Mouse (Mus musculus) limb, embryonic 12.5 days (tissue): ENCODE results near the gene Igfbp6. TPM values are rescaled to one million over a fixed set of nuclear protein-coding genes. Genes with fewer than 3 reads are reported as not detected.

Experiments used
- ATAC-seq: fragments of 200-750 bp; cut with Nextera tagmentation; 2 replicates; pipeline ENCODE4 v1.8.0; 2017; ENCODE audit warnings: low read depth, moderate TSS enrichment; ENCODE audit not compliant: insufficient number of reproducible peaks, insufficient read depth, low FRiP score, low TSS enrichment
- H3K27ac ChIP-seq: fragments of 300-500 bp; sonication (generic); 2 replicates; pipeline ENCODE4 v1.5.1; 2016; ENCODE audit warnings: mild to moderate bottlenecking, moderate library complexity
- H3K27me3 ChIP-seq: fragments of 300-500 bp; sonication (generic); 2 replicates; pipeline ENCODE4 v1.6.1; 2016; ENCODE audit warnings: mild to moderate bottlenecking, moderate library complexity
- H3K36me3 ChIP-seq: fragments of 300-500 bp; sonication (generic); 2 replicates; pipeline ENCODE4 v1.6.1; 2016; ENCODE audit warnings: mild to moderate bottlenecking, moderate library complexity
- H3K4me1 ChIP-seq: fragments of 300-500 bp; sonication (generic); replicated peaks from 2 replicates; pipeline ENCODE4 v1.6.1; 2016
- H3K4me2 ChIP-seq: fragments of 300-500 bp; sonication (generic); 2 replicates; pipeline ENCODE4 v1.6.1; 2016; ENCODE audit warnings: mild to moderate bottlenecking, moderate library complexity
- H3K4me3 ChIP-seq: fragments of 300-500 bp; sonication (generic); replicated peaks from 2 replicates; pipeline ENCODE4 v1.5.1; 2016; ENCODE audit warnings: mild to moderate bottlenecking
- H3K9ac ChIP-seq: fragments of 300-500 bp; sonication (generic); replicated peaks from 2 replicates; pipeline ENCODE4 v1.6.1; 2016; ENCODE audit warnings: mild to moderate bottlenecking, moderate library complexity
- H3K9me3 ChIP-seq: fragments of 300-500 bp; sonication (generic); 2 replicates; pipeline ENCODE4 v1.6.1; 2016; ENCODE audit warnings: mild to moderate bottlenecking, moderate library complexity
- WGBS: fragments of 180-500 bp; shearing (Covaris S2); methylation state at CpG from one replicate; pipeline ENCODE4 v1.1.7; 2016; 5-methylcytosine and 5-hydroxymethylcytosine counted together
- polyA plus RNA-seq: library from polyadenylated mRNA; unstranded; fragments of >200 nt; fragmentation: Nextera tagmentation; extraction: Ambion mirVana; gene quantifications from 2 replicates; pipeline ENCODE4 v1.2.1, GENCODE M21; 2016

Gene Igfbp6
- 0.96 and 1.2 TPM in 2 replicates for polyA plus RNA-seq

DNA sequence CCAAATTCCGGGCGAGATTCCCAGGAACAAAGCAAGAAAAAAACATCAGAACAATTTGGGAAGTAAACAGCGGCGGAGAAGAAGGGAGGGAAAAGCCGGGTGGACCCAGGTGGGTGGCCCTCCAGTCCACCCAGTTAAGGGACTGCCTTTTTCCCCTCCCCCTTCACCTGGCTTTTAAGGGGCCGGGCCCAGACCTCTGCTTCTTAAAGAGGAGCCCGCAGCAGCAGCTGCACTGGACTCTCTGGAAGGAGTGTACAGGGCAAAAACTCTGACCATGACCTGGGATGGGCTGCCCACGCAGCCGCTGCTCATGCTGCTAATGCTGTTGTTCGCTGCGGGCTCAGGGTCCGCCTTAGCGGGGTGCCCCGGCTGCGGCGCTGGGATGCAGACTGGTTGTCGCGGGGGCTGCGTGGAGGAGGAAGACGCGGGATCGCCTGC lies at the start of gene Igfbp6:
Igfbp6 (plus strand) TSS at position 89 of the 438 bp plus-strand sequence.
- peaks cover 45% of the 10 kb centered on the region for H3K27me3 ChIP-seq
- peak within 1 kb of the TSS; percentile 59 for H3K4me2 ChIP-seq
- H3K4me1 ChIP-seq = peaks cover 9% of the 10 kb centered on the region
- H3K36me3 ChIP-seq = no peaks in the 10 kb centered on the region
- H3K9ac ChIP-seq = peak within 1 kb of the TSS; percentile 37; the same call in 1 of the 2 replicates
- ATAC-seq = no peak
- no peak within 1 kb of the TSS for H3K27ac ChIP-seq
- no peaks in the 10 kb centered on the region for H3K9me3 ChIP-seq
- H3K4me3 ChIP-seq = peak within 1 kb of the TSS; percentile 32
- 3% methylated on average over 22 of the region's 22 CpGs for WGBS

DNA sequence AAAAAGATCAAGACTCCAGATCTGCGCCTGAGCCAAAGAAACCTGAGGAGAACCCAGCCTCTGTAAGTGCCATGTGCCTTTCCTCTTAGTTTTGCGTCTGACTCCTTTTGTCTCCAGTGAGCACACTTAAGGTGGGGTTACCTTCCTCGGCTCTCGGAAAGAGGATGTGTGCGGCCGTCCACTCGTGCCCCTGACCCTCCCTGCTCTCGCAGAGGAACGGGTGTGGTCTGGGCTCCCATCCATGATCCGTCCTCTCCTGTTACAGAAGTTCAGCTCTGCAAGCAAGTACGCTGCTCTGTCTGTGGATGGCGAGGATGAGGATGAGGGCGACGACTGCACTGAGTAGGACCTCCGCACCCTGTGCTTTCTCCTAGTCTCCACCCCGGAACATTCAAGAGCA lies 49.2 kb upstream of the Igfbp6 start:
- no peak overlapping the region for H3K9ac ChIP-seq
- H3K36me3 ChIP-seq = peaks cover 85% of the 10 kb centered on the region
- no peaks in the 10 kb centered on the region for H3K27me3 ChIP-seq
- no peak overlapping the region for H3K27ac ChIP-seq
- no peak for ATAC-seq
- H3K4me3 ChIP-seq = no peak overlapping the region
- no peaks in the 10 kb centered on the region for H3K9me3 ChIP-seq
- no peak overlapping the region for H3K4me2 ChIP-seq
- WGBS = 88% methylated on average over 16 of the region's 16 CpGs
- H3K4me1 ChIP-seq = peaks cover 30% of the 10 kb centered on the region

DNA sequence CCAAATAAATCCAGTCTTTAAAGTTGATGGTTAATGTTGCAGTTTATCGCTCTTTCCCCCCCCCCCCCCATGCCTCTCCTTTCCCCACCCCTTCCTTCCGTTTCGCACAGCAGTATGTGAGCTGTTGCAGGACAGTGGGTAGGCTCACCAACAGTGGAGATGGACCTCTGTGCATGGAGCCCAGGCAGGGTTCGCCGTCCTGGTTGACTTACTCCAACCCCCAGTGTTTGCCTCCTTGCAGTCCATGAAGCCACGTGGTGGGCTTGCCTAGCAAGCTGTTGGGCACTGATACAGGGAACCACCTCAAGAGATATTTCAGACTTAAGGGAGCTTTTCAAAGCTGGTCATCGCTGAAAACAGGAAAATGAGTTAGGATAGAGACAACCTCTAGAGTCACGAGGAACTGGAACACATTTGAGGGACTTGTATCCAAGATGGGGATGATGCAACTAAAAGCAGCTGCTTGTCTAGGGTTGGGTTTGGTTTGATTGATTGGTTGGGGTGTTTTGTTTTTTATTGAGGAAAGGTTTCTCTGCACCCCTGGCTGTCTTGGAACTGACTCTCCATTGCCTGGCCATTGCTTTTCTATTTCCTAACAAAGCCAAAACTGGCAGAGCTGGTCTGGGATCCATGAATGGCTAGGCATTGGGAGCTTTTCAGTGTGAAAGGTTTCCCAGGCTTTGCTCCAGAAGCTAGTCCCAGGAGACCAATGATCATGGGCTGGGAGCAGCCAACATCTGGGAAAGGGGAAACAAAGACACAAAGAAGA lies 46.8 kb upstream of the Igfbp6 start:
- Histone ChIP-seq H3K4me3 (no peak overlapping the region), H3K9ac (no peak overlapping the region), H3K4me2 (no peak overlapping the region), H3K36me3 (peaks cover 62% of the 10 kb centered on the region), H3K4me1 (peaks cover 53% of the 10 kb centered on the region), H3K27ac (peak overlapping the region; percentile 54), H3K27me3 (no peaks in the 10 kb centered on the region), H3K9me3 (no peaks in the 10 kb centered on the region)
- 83% methylated on average over 7 of the region's 8 CpGs for WGBS
- no peak for ATAC-seq

DNA sequence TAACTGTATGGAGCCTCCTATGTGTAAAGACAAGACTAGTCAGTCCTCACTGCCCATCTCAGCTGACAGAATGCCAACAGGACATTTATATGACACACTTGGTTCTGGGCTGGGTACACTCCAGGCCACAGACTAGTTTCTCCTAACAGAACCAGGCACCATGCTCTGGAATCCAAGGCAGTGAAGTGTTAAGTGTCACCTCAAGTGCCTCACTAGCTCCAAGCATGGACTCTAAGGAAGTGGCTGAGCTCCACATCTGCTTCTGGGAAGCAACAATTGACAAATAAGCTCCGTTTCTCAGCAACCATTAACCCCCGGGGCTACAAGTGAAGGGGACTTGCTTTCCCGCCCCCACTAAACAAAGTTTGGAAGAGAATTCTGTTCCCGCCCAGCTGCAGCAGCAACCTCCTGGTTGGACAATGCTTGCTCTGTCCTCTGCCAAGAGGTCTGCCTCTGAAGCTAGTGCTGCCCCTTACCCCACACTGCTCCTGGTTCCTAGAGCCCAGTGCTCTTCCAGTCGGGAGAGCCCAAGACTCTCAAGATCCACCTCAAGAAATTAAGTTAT lies 46.1 kb upstream of the Igfbp6 start:
- Histone ChIP-seq H3K9me3 (no peaks in the 10 kb centered on the region), H3K27me3 (no peaks in the 10 kb centered on the region), H3K27ac (peak overlapping the region; percentile 54), H3K4me2 (peak overlapping the region; percentile 89), H3K4me3 (no peak overlapping the region; the same call in 1 of the 2 replicates), H3K4me1 (peaks cover 61% of the 10 kb centered on the region), H3K36me3 (peaks cover 55% of the 10 kb centered on the region), H3K9ac (no peak overlapping the region)
- no peak for ATAC-seq
- WGBS = 20% methylated on average over 5 of the region's 5 CpGs

- no peak for ATAC-seq
- peak overlapping the region; percentile 58 for H3K4me3 ChIP-seq
- H3K36me3 ChIP-seq = peaks cover 43% of the 10 kb centered on the region
- no peaks in the 10 kb centered on the region for H3K9me3 ChIP-seq
- WGBS = 28% methylated on average over 5 of the region's 5 CpGs
- peak overlapping the region; percentile 66 for H3K27ac ChIP-seq
- H3K4me2 ChIP-seq = peak overlapping the region; percentile 89
- H3K9ac ChIP-seq = peak overlapping the region; percentile 48; the same call in 1 of the 2 replicates
- H3K4me1 ChIP-seq = peaks cover 73% of the 10 kb centered on the region
- H3K27me3 ChIP-seq = no peaks in the 10 kb centered on the region
These were observed 44.9 kb upstream of the Igfbp6 start for GRCm38 (mm10) chr15:102099260-102099659.

- Histone ChIP-seq H3K4me2 (peak overlapping the region; percentile 89), H3K9ac (peak overlapping the region; percentile 77), H3K27me3 (no peaks in the 10 kb centered on the region), H3K9me3 (no peaks in the 10 kb centered on the region), H3K4me1 (peaks cover 78% of the 10 kb centered on the region), H3K4me3 (peak overlapping the region; percentile 58), H3K27ac (peak overlapping the region; percentile 93), H3K36me3 (peaks cover 38% of the 10 kb centered on the region)
- WGBS = 24% methylated on average over 8 of the region's 8 CpGs
- ATAC-seq = no peak
These were observed 44.4 kb upstream of the Igfbp6 start for GRCm38 (mm10) chr15:102099771-102100160.

- Histone ChIP-seq H3K9ac (peak within 1 kb of the TSS; percentile 77), H3K9me3 (no peaks in the 10 kb centered on the region), H3K27me3 (0 out of 2 replicates have a peak, but pooled peaks cover under 1% of the 10 kb centered on the region), H3K36me3 (peaks cover 32% of the 10 kb centered on the region), H3K4me3 (peak within 1 kb of the TSS; percentile 58), H3K27ac (peak within 1 kb of the TSS; percentile 93), H3K4me1 (peaks cover 83% of the 10 kb centered on the region), H3K4me2 (peak within 1 kb of the TSS; percentile 89)
- WGBS = 2% methylated on average over 47 of the region's 82 CpGs
- ATAC-seq = peak; percentile 52
These were observed 43.8 kb upstream of the Igfbp6 start, which contains the start of gene Tns2 for GRCm38 (mm10) chr15:102100161-102100981. Gene Tns2, plus strand, starts transcription at chr15:102100413.

DNA sequence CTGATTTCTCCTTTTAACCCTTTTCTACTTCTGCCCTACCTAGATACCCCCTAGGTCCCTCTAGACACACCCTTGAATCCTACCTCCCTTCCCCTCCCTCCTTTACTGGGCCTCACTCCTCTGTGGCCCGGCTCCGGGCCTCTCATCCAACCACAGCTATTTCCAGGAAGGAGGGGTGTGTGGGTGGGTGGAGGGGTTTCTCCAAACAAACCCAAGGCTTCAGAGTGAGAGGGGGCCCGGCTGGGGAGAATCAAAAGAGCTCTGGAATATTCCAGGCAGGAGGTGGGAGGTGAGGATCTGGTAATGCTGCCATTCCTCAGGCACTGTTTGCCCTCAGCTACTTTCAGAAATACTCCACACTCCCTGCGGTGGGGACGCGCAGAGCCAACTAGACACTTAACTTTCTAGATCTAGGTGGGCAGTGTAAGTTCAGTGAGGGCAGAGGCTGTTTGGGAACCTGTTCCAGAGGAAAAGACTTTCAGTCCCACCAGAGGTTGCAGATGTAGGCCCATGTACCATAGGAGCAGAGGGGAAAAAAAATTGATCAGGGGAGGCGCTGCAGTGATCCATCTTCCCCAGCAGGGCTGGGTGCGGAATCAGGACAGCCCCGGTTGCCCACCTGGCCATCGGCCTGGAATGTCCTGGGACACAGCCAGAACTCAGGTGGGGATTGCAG lies 43.0 kb upstream of the Igfbp6 start:
- Histone ChIP-seq H3K4me3 (peak overlapping the region; percentile 58), H3K4me2 (peak overlapping the region; percentile 89), H3K27me3 (peaks cover 8% of the 10 kb centered on the region; the same call in 1 of the 2 replicates), H3K9ac (peak overlapping the region; percentile 77), H3K4me1 (peaks cover 91% of the 10 kb centered on the region), H3K36me3 (peaks cover 24% of the 10 kb centered on the region), H3K27ac (peak overlapping the region; percentile 93), H3K9me3 (no peaks in the 10 kb centered on the region)
- 0 out of 2 replicates have a peak, but pooled peaks have one; percentile 7 for ATAC-seq
- 29% methylated on average over 10 of the region's 10 CpGs for WGBS

GRCm38 (mm10) chr15:102101672-102102541 lies 42.3 kb upstream of the Igfbp6 start:
- H3K9me3 ChIP-seq = no peaks in the 10 kb centered on the region
- no peak for ATAC-seq
- H3K4me1 ChIP-seq = peaks cover 98% of the 10 kb centered on the region
- H3K36me3 ChIP-seq = peaks cover 18% of the 10 kb centered on the region
- peak overlapping the region; percentile 58 for H3K4me3 ChIP-seq
- peak overlapping the region; percentile 89 for H3K4me2 ChIP-seq
- peak overlapping the region; percentile 77 for H3K9ac ChIP-seq
- peaks cover 16% of the 10 kb centered on the region for H3K27me3 ChIP-seq
- 33% methylated on average over 11 of the region's 11 CpGs for WGBS
- H3K27ac ChIP-seq = peak overlapping the region; percentile 93
